In the genomic region with DNA sequence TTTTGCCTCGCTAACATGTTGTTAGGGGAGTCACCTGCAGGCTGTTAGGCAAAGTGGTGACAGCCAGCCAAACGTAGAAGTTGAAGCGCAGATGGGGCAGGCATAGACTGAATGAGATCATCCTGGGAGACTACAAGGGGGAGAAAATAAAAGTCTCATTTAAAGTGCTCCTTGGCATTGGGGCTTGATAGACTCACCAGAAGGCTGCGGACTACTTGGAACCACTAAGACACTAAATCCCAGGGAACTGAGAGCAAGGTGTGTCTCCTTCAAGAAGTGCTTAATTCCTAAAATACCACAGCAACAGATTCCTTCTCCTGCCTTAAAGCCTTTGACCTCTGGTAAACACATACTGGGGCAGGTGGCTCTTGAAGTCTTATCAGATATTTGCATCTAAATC, we compare ENCODE assay signal across 32 mouse cellular contexts. TPM values are rescaled to one million over a fixed set of nuclear protein-coding genes. Genes with fewer than 3 reads are reported as not detected.
DNase-seq lines count a peak whose midpoint lies in the region; ATAC-seq lines count a peak whose summit lies in the region.
"Had no signal": no experiment of that assay in that cellular context is flagged by ENCODE, and none has a peak within 500 bp of the region (broad histone marks: within the 10 kb centered on the region; RNA-seq: fewer than 3 reads in every experiment).

No protein-coding gene starts in this region.

- H3K36me3 ChIP-seq in embryonic facial prominence, embryonic 11.5 days (replicated peaks; ENCODE audit: control insufficient read depth, insufficient read depth, low read depth, low read length), result no peaks in the 10 kb centered on the region
- H3K36me3 ChIP-seq in embryonic facial prominence, embryonic 10.5 days (replicated peaks), result no peaks in the 10 kb centered on the region
- H3K36me3 ChIP-seq in lung, embryonic 16.5 days (ENCODE audit: control insufficient read depth, insufficient read depth, low read length), result no peaks in the 10 kb centered on the region
- H3K36me3 ChIP-seq in limb, embryonic 15.5 days, result no peaks in the 10 kb centered on the region
- no peaks in the 10 kb centered on the region for H3K36me3 ChIP-seq in forebrain, embryonic 15.5 days
- H3K36me3 ChIP-seq: embryonic facial prominence, embryonic 12.5 days; forebrain, embryonic 10.5 days; heart, embryonic 13.5 days; liver, embryonic 15.5 days had no signal

- 55% methylated on average over 4 of the region's 4 CpGs for WGBS in embryonic facial prominence, embryonic 11.5 days
- 53% methylated on average over 4 of the region's 4 CpGs for WGBS in embryonic facial prominence, embryonic 10.5 days
- 56% methylated on average over 4 of the region's 4 CpGs for WGBS in lung, embryonic 16.5 days
- WGBS in limb, embryonic 15.5 days, result 28% methylated on average over 4 of the region's 4 CpGs
- 72% methylated on average over 4 of the region's 4 CpGs for WGBS in forebrain, embryonic 15.5 days

- peak; percentile 13 for DNase-seq in embryonic facial prominence, embryonic 11.5 days (ENCODE audit: low spot score)
- DNase-seq in embryonic facial prominence, embryonic 10.5 days (ENCODE audit: low spot score), result no peak
- DNase-seq in lung, postnatal 4 days, result no peak
- DNase-seq in R1 (ENCODE audit: low read depth, low spot score), result peak; percentile 84
- no peak for DNase-seq in right cerebral cortex, postnatal 4 days
- DNase-seq: adrenal gland, postnatal 14 days; cerebellum, adult 11-12 months; cerebellum, postnatal 10 days; gastrocnemius, adult 2 months; heart, adult 2 months; heart, postnatal 10 days; kidney, postnatal 10 days; layer of hippocampus, postnatal 36 days; left cerebral cortex, postnatal 4 days; midbrain, embryonic 14.5 days; retina, postnatal 1 day; right cerebral cortex, postnatal 14 days; spleen, adult 18-20 months; thymus, postnatal 14 days had no signal

- H3K27me3 ChIP-seq in embryonic facial prominence, embryonic 11.5 days (ENCODE audit: control insufficient read depth, insufficient read depth, low read length), result no peaks in the 10 kb centered on the region
- no peaks in the 10 kb centered on the region for H3K27me3 ChIP-seq in embryonic facial prominence, embryonic 10.5 days (replicated peaks; ENCODE audit: low read depth, poor library complexity, severe bottlenecking)
- no peaks in the 10 kb centered on the region for H3K27me3 ChIP-seq in lung, embryonic 16.5 days (ENCODE audit: control insufficient read depth, insufficient read depth, low read depth, low read length)
- H3K27me3 ChIP-seq in limb, embryonic 15.5 days, result no peaks in the 10 kb centered on the region
- no peaks in the 10 kb centered on the region for H3K27me3 ChIP-seq in forebrain, embryonic 15.5 days
- H3K27me3 ChIP-seq: embryonic facial prominence, embryonic 12.5 days; heart, embryonic 13.5 days; liver, embryonic 15.5 days had no signal

- no peak overlapping the region for H3K4me3 ChIP-seq in embryonic facial prominence, embryonic 11.5 days (ENCODE audit: low read depth, low read length)
- H3K4me3 ChIP-seq in embryonic facial prominence, embryonic 10.5 days, result no peak overlapping the region
- H3K4me3 ChIP-seq in lung, embryonic 16.5 days (ENCODE audit: low read length), result no peak overlapping the region
- no peak overlapping the region for H3K4me3 ChIP-seq in limb, embryonic 15.5 days
- H3K4me3 ChIP-seq in forebrain, embryonic 15.5 days, result no peak overlapping the region
- H3K4me3 ChIP-seq: embryonic facial prominence, embryonic 12.5 days; forebrain, embryonic 10.5 days; gastrocnemius, adult 2 months; heart, adult 2 months; heart, embryonic 13.5 days; liver, embryonic 15.5 days had no signal

- no peak overlapping the region for H3K27ac ChIP-seq in embryonic facial prominence, embryonic 11.5 days (replicated peaks; ENCODE audit: low read depth, low read length)
- no peak overlapping the region for H3K27ac ChIP-seq in embryonic facial prominence, embryonic 10.5 days (replicated peaks)
- H3K27ac ChIP-seq in lung, embryonic 16.5 days (ENCODE audit: low read length), result peak overlapping the region; percentile 66
- H3K27ac ChIP-seq in limb, embryonic 15.5 days, result 0 out of 2 replicates have a peak overlapping the region, but pooled peaks have one; percentile 33
- no peak overlapping the region for H3K27ac ChIP-seq in forebrain, embryonic 15.5 days (replicated peaks)
- H3K27ac ChIP-seq: embryonic facial prominence, embryonic 12.5 days; forebrain, embryonic 10.5 days; gastrocnemius, adult 2 months; heart, adult 2 months; heart, embryonic 13.5 days; hindbrain, embryonic 14.5 days; liver, embryonic 15.5 days had no signal

- no peaks in the 10 kb centered on the region for H3K9me3 ChIP-seq in embryonic facial prominence, embryonic 11.5 days (replicated peaks; ENCODE audit: control insufficient read depth, low read length)
- no peaks in the 10 kb centered on the region for H3K9me3 ChIP-seq in embryonic facial prominence, embryonic 10.5 days
- H3K9me3 ChIP-seq in lung, embryonic 16.5 days (ENCODE audit: control insufficient read depth, low read length), result no peaks in the 10 kb centered on the region
- H3K9me3 ChIP-seq in limb, embryonic 15.5 days, result no peaks in the 10 kb centered on the region
- no peaks in the 10 kb centered on the region for H3K9me3 ChIP-seq in forebrain, embryonic 15.5 days
- H3K9me3 ChIP-seq: embryonic facial prominence, embryonic 12.5 days; forebrain, embryonic 10.5 days; heart, embryonic 13.5 days; liver, embryonic 15.5 days had no signal

- no peaks in the 10 kb centered on the region for H3K4me1 ChIP-seq in embryonic facial prominence, embryonic 11.5 days (ENCODE audit: control insufficient read depth, insufficient read depth, low read length)
- peaks cover 7% of the 10 kb centered on the region for H3K4me1 ChIP-seq in embryonic facial prominence, embryonic 10.5 days
- peaks cover 4% of the 10 kb centered on the region for H3K4me1 ChIP-seq in lung, embryonic 16.5 days (replicated peaks; ENCODE audit: control insufficient read depth, insufficient read depth, low read length)
- peaks cover 3% of the 10 kb centered on the region; the same call in 1 of the 2 replicates for H3K4me1 ChIP-seq in limb, embryonic 15.5 days
- H3K4me1 ChIP-seq in forebrain, embryonic 15.5 days, result no peaks in the 10 kb centered on the region
- H3K4me1 ChIP-seq: embryonic facial prominence, embryonic 12.5 days; forebrain, embryonic 10.5 days; liver, embryonic 15.5 days had no signal

- no peak for ATAC-seq in embryonic facial prominence, embryonic 11.5 days (replicated peaks; ENCODE audit: insufficient number of reproducible peaks, low FRiP score, low TSS enrichment, low read depth)
- peak; percentile 76 for ATAC-seq in lung, embryonic 16.5 days (ENCODE audit: low read depth)
- no peak for ATAC-seq in limb, embryonic 15.5 days (ENCODE audit: insufficient number of reproducible peaks, low FRiP score, low TSS enrichment, low read depth)
- ATAC-seq in forebrain, embryonic 15.5 days (replicated peaks), result no peak
- ATAC-seq: forebrain, embryonic 16.5 days had no signal

- H3K4me2 ChIP-seq in embryonic facial prominence, embryonic 11.5 days (ENCODE audit: low read depth, low read length), result no peak overlapping the region
- H3K4me2 ChIP-seq in lung, embryonic 16.5 days (ENCODE audit: low read depth, low read length), result peak overlapping the region; percentile 35
- no peak overlapping the region for H3K4me2 ChIP-seq in limb, embryonic 15.5 days
- H3K4me2 ChIP-seq in forebrain, embryonic 15.5 days (replicated peaks), result no peak overlapping the region
- H3K4me2 ChIP-seq: embryonic facial prominence, embryonic 12.5 days; heart, embryonic 13.5 days; hindbrain, embryonic 14.5 days; liver, embryonic 15.5 days had no signal

- H3K9ac ChIP-seq in embryonic facial prominence, embryonic 11.5 days (replicated peaks; ENCODE audit: low read length), result no peak overlapping the region
- H3K9ac ChIP-seq in lung, embryonic 16.5 days (ENCODE audit: low read length), result no peak overlapping the region
- H3K9ac ChIP-seq in limb, embryonic 15.5 days, result no peak overlapping the region
- H3K9ac ChIP-seq in forebrain, embryonic 15.5 days (replicated peaks), result no peak overlapping the region
- H3K9ac ChIP-seq: embryonic facial prominence, embryonic 12.5 days; heart, embryonic 13.5 days; hindbrain, embryonic 14.5 days; liver, embryonic 15.5 days had no signal

RNA-seq across cellular contexts. Expression of a gene that starts 35.4 kb away (rescaled TPM):
- polyA plus RNA-seq in embryonic facial prominence, embryonic 11.5 days (2014; fragmentation: Nextera tagmentation; extraction: Ambion mirVana), result 3.4 and 3.8 TPM in 2 replicates
- 1.7 and 2.1 TPM in 2 replicates for polyA plus RNA-seq in embryonic facial prominence, embryonic 10.5 days (2016; fragmentation: Nextera tagmentation; extraction: Ambion mirVana)
- 22.0 and 23.9 TPM in 2 replicates for polyA plus RNA-seq in lung, embryonic 16.5 days (2015; fragmentation: Nextera tagmentation; extraction: Ambion mirVana)
- polyA plus RNA-seq in limb, embryonic 15.5 days (2015; fragmentation: Nextera tagmentation; extraction: Ambion mirVana), result 31.2 and 32.9 TPM in 2 replicates
- 4.6 and 4.9 TPM in 2 replicates for polyA plus RNA-seq in forebrain, embryonic 15.5 days (2015; fragmentation: Nextera tagmentation; extraction: Ambion mirVana)

RNA-seq across cellular contexts. Expression of a gene that starts 41.1 kb away (rescaled TPM):
- polyA plus RNA-seq in embryonic facial prominence, embryonic 11.5 days (2014; fragmentation: Nextera tagmentation; extraction: Ambion mirVana), result 2.1 and 5.3 TPM in 2 replicates
- polyA plus RNA-seq in embryonic facial prominence, embryonic 10.5 days (2016; fragmentation: Nextera tagmentation; extraction: Ambion mirVana), result 0.40 and 1.1 TPM in 2 replicates
- not detected in 2 replicates for polyA plus RNA-seq in lung, embryonic 16.5 days (2015; fragmentation: Nextera tagmentation; extraction: Ambion mirVana)
- 0.49 and 1.1 TPM in 2 replicates for polyA plus RNA-seq in limb, embryonic 15.5 days (2015; fragmentation: Nextera tagmentation; extraction: Ambion mirVana)
- polyA plus RNA-seq in forebrain, embryonic 15.5 days (2015; fragmentation: Nextera tagmentation; extraction: Ambion mirVana), result 0.17 and 0.36 TPM in 2 replicates
- polyA plus RNA-seq: heart, embryonic 13.5 days; large intestine, adult 2 months; liver, adult 2 months; liver, embryonic 15.5 days; neural tube, embryonic 14.5 days; stomach, embryonic 16.5 days had no signal

Comparison
In these comparisons a context has a peak if more than half of its experiments do, and no peak if none do; other contexts are left out.
1. DNase-seq: peak in embryonic facial prominence, embryonic 11.5 days (single experiment) and R1 (single experiment); none in embryonic facial prominence, embryonic 10.5 days (single experiment), lung, postnatal 4 days (0 of 2) and right cerebral cortex, postnatal 4 days (single experiment).
2. H3K27ac ChIP-seq: peak in lung, embryonic 16.5 days (single experiment) and limb, embryonic 15.5 days (single experiment); none in embryonic facial prominence, embryonic 11.5 days (single experiment), embryonic facial prominence, embryonic 10.5 days (single experiment) and forebrain, embryonic 15.5 days (single experiment).